Mouse (Mus musculus) gastrocnemius, postnatal 36 days (tissue): ENCODE data around the gene Dhh. TPM values are rescaled to one million over a fixed set of nuclear protein-coding genes. Genes with fewer than 3 reads are reported as not detected.

Source experiments
- DNase-seq, 2 experiments: peaks; one replicate each; pipeline ENCODE4 v3.0.0; 2022
- intact Hi-C: fragments of 180-260 bp; cut with DNase I; formaldehyde crosslinking; loops from one replicate; pipeline ENCODE4 v1.15.1; 2025
- total RNA-seq, 2 experiments: library from RNA; stranded (reverse); gene quantifications; 2 replicates each; pipeline ENCODE4 v1.2.3; 2021

Dhh gene
- total RNA-seq, 2 experiments from 2014 or later: 0.41 to 0.96 TPM

DNA sequence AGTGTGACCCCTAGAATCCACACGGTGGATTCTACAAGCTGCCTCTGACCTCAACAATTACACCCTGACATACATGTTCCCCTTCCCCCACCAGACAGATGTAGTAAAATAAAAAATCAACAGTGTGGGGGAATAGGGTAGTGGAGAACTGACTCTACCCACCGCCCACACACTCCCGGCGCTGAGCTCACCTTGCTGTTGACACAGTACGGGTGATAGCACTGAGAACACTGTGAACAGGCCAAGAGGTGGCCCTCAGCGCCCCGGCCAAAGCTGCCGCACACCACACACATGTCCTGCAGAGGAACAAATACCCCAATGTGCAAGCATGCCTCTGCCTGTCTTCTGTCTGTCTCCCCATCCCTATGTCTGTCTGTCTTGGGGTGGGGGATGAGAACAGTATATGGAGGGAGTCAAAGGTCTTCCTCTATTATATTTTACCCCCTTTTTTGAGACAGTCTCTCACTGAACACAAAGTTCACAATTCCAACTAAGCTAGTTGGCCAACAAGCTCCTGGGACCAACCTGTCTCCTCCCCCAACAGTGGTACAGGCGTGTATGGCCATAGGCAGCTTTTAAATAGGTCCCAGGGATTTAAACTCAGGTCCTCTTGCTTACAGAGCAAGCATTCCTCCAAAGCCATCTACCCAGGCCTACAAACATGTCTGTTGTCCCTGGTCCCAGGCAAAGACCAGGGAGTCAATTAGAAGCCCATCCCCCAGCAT, 38.9 kb downstream of the Dhh start:
- intact Hi-C loops: no loop called here
- no peak for DNase-seq

DNA sequence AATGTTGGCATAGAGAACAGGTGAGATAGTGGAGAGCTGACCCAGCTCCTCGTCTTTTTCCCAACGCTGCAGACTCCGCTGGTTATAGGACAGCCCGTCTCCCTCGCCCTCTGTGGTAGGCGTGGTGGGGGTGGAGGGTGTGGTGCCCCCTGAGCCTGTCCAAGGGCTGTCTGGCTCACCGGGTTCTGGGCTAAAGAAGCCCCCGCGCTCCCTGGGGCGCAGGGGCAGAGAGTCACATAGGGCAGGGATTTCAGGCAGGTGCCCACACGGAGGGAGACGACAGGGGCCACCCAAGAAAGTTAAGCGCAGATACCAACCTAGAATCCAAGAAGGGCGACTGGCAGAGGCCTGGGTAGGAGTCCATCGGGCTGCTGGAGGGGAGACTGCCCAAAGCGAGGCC, 44.1 kb downstream of the Dhh start:
- intact Hi-C loops: no loop called here
- DNase-seq: no peak

DNA sequence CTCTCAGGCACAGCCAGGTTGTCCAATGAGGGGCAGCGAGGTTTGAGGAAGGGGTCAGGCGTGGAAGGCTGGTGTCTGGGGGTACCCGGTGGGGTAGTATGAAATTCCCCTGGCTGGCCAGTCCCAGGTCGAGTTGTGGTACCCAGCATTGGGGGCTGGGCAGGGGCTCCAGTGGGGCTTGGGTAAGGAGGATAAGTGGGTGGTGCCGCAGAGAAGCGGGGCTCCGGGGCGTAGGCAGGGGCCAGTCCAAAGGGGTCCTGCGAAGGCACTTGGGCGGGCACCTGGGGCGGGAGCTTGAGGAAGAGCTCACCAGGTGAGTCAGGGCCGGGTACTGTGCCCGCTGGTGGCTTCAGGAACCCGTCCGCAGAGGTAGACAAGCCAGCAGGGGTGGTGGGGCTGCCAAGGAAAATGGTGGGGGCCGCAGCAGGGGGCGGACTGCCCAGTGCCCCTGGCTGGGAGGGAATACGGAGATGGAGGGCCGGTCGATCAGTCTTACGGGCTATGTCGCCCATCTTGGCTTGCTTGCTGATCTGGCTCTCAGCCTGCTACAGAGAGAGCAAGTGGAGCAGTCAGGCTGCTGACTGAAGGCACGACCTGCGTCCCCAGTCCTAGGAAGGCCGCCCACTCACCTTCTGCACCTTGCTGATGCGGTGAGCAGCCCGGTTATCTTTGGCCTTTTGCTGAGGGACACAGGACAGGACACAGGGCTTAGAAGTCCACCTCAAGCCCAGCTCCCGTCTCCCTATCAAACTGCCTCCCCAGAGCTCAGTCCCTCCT, 45.0 kb downstream of the Dhh start:
- DNase-seq: no peak

DNA sequence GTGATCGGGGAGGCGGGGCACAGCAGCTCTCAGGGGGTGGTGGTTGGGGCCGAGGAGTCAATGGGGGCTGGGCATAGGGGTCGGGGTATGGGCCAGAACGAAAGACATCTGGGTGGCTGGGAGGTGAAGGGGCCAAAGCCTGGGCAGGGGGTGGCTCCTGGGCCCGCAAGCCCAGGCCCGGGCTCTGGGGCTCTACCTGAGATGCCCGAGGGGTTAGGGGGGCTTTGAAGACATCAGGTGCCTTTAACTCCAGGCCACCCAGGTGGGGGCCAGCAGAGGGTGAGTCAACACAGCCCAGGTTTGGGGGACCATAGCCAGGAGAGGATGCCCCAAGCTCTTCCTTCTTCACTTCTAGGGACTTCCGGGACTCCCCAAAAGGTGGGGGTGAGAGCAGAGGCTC, 45.6 kb downstream of the Dhh start:
- intact Hi-C loops: no loop called here
- no peak for DNase-seq

More for the DNA sequence above, 45.0 kb downstream of the Dhh start:
- intact Hi-C loops: no loop called here

DNA sequence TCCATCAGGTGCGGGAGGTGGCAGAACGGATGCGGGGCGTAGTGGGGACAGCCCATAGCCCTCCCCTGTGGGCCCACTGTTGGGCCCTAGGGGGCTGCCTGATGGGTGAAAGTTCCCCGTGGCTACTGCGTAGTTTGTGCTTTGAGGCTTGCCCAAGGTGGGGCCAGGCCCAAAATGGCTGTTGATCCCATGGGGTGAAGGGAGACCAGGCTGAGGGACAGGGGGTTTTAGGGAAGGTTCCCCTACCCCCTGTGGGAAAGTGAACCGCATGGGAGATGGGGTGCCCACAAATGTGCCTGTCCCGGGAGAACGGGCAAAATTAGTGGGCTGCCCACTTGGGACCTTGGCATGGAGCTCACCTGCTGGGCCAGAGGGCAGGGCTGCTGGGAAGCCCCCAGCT, 46.3 kb downstream of the Dhh start:
- no peak for DNase-seq
- intact Hi-C loops: no loop called here

DNA sequence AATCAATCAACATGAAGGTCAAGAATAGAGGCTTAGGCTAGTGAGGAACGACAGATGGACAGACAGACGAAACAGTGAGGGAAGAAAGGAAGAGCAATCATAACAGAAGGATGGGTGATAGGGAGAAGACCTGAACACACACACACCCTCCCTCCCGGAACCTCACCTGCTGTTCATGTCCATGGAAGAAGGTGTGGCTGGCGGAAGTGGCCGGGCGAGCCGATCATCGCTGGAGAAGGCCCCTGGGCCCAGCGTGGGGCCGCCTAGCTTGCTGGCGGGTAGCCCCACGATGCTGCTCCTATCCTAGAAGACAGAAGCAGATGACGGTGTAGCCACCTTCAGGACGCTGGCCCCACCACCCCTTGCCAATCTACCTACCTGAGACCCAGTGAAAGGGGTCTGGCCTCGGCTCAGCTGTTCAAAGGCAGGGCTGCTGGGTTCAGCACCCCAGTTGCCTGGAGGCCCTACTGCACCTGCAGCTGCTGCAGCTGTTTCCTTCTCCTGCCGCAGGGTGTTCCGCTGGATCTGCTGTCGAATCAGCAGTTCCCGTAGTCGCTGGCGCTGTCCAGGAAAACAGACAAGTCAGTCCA, 47.0 kb downstream of the Dhh start:
- DNase-seq: no peak
- intact Hi-C loops: no loop called here

DNA sequence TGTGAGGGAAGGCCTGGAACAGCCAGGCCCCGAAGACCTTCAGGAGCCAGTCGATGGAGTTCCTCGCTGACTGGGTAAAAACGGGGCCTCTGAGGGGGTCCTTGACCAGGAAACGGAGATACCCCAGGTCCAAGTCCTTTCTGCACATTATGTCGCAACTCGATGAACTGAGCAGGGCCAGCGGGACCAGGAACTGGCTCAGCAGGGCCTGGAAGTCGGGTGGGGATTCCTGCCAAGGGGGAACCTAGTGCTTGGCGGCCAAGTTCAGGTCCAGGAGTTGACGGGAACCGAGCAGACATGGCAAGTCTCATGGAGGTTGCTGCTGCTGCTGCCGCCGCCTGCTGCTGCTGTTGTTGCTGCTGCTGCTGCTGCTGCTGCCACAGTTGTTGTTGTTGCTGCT, 47.7 kb downstream of the Dhh start:
- DNase-seq: no peak
- intact Hi-C loops: no loop called here

DNA sequence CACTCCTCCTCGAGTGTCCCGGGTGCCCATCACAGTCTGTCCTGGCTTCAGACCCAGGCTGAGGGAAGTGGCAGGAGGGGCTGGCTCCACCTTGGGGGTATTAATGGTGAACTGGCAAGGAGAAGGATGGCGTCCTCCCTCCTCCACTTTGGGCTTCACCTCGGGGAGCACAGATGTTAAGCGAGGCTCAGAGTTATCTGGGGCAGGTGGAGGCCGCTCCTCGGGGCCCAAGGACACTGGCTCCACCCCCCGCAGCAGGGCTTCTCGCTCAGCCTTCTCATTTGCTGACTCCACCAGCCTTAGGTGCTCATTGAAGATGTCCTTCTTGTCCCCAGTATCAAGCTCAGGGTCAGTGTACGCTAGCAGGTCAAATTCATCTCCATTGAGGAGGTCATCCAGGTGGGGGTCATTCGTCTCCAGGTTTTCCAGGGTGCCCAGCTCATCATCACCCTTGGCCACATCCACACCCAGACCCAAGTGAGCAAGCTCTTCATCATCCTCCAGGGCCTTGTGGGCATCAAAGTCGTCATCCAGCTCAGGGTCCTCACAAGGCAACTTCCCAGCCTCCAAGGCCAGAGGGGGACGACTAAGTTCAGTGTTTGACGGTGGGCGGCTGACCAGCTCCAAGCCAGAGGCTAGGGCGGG, 48.3 kb downstream of the Dhh start:
- intact Hi-C loops: no loop called here
- DNase-seq: no peak

DNA sequence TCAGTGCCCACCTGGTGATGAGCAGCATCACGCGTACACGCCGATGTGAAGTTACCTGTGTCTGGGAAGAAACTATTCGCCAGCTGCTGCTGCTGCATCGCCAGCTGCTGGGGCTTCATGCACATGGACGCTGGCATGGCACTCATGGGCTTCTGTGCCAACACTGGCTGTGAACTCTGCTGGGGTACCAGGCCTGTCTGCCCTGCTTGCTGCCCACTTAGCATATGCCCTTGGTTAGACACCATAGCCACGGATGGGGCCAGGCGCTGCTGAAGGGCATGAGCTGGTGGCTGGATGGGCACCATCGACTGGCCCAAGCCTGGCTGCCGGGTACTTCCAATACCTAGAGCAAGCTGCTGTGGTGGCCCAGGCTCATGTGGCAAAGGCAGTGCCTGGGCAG, 49.2 kb downstream of the Dhh start:
- DNase-seq: no peak
- intact Hi-C loops: no loop called here

DNA sequence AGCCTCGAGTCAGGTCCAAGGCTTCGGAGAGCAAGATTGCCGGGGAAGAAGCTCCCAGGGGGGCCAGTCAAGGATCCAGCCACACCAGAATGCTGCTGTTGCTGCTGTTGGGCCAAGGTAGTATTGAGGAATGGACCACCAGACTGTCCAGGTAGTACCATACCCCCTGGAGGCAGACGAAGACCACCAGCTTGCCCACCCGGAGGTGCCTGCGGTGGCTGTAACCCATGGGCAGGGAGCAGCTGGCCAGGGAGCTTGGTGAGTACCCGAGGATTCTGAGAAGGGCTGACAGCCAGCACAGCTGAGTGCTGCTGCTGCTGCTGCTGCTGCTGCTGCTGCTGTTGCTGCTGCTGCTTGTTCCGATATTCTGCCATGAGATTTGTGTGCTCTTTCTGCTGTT, 52.2 kb downstream of the Dhh start:
- DNase-seq: no peak
- intact Hi-C loops: no loop called here

DNA sequence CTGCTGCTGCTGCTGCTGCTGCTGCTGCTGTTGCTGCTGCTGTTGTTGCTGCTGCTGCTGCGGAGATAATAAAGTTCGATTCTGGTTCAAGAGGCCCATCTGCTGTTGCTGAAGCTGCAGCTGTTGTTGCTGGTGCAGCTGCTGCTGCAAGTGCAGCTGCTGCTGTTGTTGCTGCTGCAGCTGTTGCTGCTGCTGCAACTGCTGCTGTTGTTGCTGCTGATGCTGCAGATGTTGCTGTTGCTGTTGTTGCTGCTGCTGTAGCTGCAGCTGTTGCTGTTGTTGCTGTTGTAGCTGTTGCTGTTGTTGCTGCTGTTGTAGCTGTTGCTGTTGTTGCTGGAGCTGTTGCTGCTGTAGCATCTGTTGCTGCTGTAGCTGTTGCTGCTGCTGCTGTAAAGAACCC, 53.2 kb downstream of the Dhh start:
- no peak for DNase-seq
- intact Hi-C loops: no loop called here

DNA sequence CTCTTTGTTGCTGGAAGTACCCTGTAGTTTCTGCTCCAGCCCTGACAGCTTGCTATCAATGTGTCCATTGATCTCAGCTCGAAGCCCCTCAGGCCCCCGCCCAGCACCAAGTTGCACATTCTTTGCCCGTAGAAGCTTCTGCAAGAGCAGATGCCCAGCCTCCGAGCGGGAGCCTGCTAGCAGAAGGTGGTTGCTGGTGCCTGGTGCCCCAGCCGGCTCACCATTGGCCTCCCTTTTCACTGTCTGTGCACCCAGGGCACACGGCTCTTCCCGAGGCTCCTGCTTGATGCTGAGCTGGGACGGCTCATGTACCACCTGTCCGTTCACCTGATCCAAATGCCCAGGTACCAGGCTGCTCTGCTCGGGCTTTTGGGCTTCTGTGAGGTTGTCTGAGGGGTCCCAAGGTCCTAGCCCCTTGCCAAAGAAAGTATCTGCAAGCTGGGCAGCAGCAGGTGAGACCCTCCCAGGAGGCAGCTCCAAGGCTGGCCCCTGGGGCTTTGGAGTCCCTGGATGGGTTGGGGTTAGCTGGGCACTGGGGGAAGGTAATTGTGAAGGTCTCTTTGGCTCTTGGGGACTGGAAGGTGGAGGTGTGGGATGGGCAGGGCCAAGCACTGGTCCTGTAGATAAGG, 54.6 kb downstream of the Dhh start:
- no peak for DNase-seq
- intact Hi-C loops: no loop called here

Other genes with a start within 250 kb of the Dhh start
- gene Ddx23, start 235.6 kb downstream of the Dhh start, total RNA-seq: 10 to 100 TPM; 50.0 to 56.2 TPM
- gene Rnd1, start 221.1 kb downstream of the Dhh start, total RNA-seq: 1 to 10 TPM in 1 of 2 experiments, under 1 TPM in 1; 0.81 to 1.5 TPM
- not detected for gene Ccdc65, start 190.3 kb downstream of the Dhh start, total RNA-seq
- 1 to 10 TPM; 1.4 to 1.7 TPM for gene Fkbp11, start 170.3 kb downstream of the Dhh start, total RNA-seq
- gene Arf3, start 135.3 kb downstream of the Dhh start, total RNA-seq: 1 to 10 TPM; 7.4 to 8.2 TPM
- gene Wnt10b, start 120.4 kb downstream of the Dhh start, total RNA-seq: under 1 TPM; 0.69 to 0.87 TPM
- not detected for gene Wnt1, start 108.7 kb downstream of the Dhh start, total RNA-seq
- under 1 TPM; 0.28 to 0.96 TPM for gene Ddn, start 89.0 kb downstream of the Dhh start, total RNA-seq
- 10 to 100 TPM; 39.3 to 50.3 TPM for gene Prkag1, start 67.0 kb downstream of the Dhh start, total RNA-seq
- 10 to 100 TPM; 42.7 to 46.4 TPM for gene Kmt2d, start 27.3 kb downstream of the Dhh start, total RNA-seq
- 1 to 10 TPM; 1.9 to 3.1 TPM for gene Rhebl1, start 4.0 kb downstream of the Dhh start, total RNA-seq
- 1 to 10 TPM; 6.3 to 7.6 TPM for gene Lmbr1l, start 19.7 kb upstream of the Dhh start, total RNA-seq
- 10 to 100 TPM; 21.8 to 23.2 TPM for gene Tuba1b, start 36.0 kb upstream of the Dhh start, total RNA-seq
- not detected for gene Gm49450, start 55.0 kb upstream of the Dhh start, total RNA-seq
- 10 to 100 TPM; 27.6 to 30.1 TPM for gene Tuba1a, start 55.2 kb upstream of the Dhh start, total RNA-seq
- gene Tuba1c, start 131.4 kb upstream of the Dhh start, total RNA-seq: 1 to 10 TPM; 8.2 to 9.4 TPM
- gene Prph, start 156.6 kb upstream of the Dhh start, total RNA-seq: 1 to 10 TPM in 1 of 2 experiments, under 1 TPM in 1; 0.42 to 1.2 TPM
- gene Troap, start 176.0 kb upstream of the Dhh start, total RNA-seq: under 1 TPM; 0.62 to 0.69 TPM
- not detected for gene C1ql4, start 189.3 kb upstream of the Dhh start, total RNA-seq
- gene Dnajc22, start 194.6 kb upstream of the Dhh start, total RNA-seq: under 1 TPM in 1 of 2 experiments, not detected in 1; 0.27 TPM
- gene Spats2, start 227.4 kb upstream of the Dhh start, total RNA-seq: 1 to 10 TPM; 3.8 to 3.9 TPM